Comparison of ENCODE assay signal across 18 mouse cellular contexts in the genomic region with DNA sequence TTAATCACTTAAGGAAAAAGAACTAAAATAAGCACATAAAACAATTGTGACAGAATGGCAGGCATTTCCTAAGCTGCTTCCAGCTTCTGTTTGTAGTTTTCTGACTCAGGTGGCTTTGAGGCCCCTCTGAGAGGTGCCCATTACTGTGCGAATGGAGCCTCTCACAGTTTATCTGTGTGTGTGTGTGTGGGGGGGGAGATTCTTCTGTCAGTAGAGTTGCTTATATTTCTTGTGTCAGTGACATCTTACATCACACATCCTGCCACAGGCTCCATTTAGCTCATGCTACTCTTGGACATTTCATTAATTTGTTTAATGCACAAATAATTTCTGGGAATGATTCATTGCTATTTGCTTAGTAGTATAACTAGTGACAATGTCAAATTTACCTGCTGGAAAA.
A peak's percentile ranks its signal among the peaks of the same experiment; 100 is the strongest.
DNase-seq lines count a peak whose midpoint lies in the region; ATAC-seq lines count a peak whose summit lies in the region.
"Had no signal": no experiment of that assay in that cellular context is flagged by ENCODE, and none has a peak within 500 bp of the region (broad histone marks: within the 10 kb centered on the region; RNA-seq: fewer than 3 reads in every experiment).

No protein-coding gene starts in this region.

- no peak for ATAC-seq in heart, embryonic 12.5 days (ENCODE audit: insufficient number of reproducible peaks, low FRiP score)
- ATAC-seq in limb, embryonic 15.5 days (ENCODE audit: insufficient number of reproducible peaks, low FRiP score, low TSS enrichment, low read depth) = no peak
- ATAC-seq in forebrain, embryonic 11.5 days (replicated peaks; ENCODE audit: low FRiP score) = no peak
- ATAC-seq: forebrain, embryonic 14.5 days; hindbrain, embryonic 16.5 days; inflammation-experienced regulatory T-cells, adult 6 months had no signal

- H3K4me1 ChIP-seq in heart, embryonic 12.5 days (replicated peaks) = peaks cover 41% of the 10 kb centered on the region
- H3K4me1 ChIP-seq in limb, embryonic 15.5 days = peaks cover 21% of the 10 kb centered on the region; the same call in 1 of the 2 replicates
- no peaks in the 10 kb centered on the region for H3K4me1 ChIP-seq in limb, embryonic 10.5 days
- H3K4me1 ChIP-seq in forebrain, embryonic 11.5 days (replicated peaks; ENCODE audit: control insufficient read depth, insufficient read depth, low read length) = no peaks in the 10 kb centered on the region
- H3K4me1 ChIP-seq: embryonic facial prominence, embryonic 10.5 days had no signal

- WGBS in heart, embryonic 12.5 days = 38% methylated on average over 1 of the region's 1 CpGs
- WGBS in limb, embryonic 15.5 days = 75% methylated on average over 1 of the region's 1 CpGs
- 83% methylated on average over 1 of the region's 1 CpGs for WGBS in limb, embryonic 10.5 days
- 94% methylated on average over 1 of the region's 1 CpGs for WGBS in forebrain, embryonic 11.5 days

- no peak overlapping the region for H3K4me2 ChIP-seq in heart, embryonic 12.5 days
- no peak overlapping the region for H3K4me2 ChIP-seq in limb, embryonic 15.5 days
- H3K4me2 ChIP-seq in forebrain, embryonic 11.5 days (ENCODE audit: low read depth, low read length, severe bottlenecking) = no peak overlapping the region
- H3K4me2 ChIP-seq: hindbrain, embryonic 12.5 days had no signal

- peaks cover 5% of the 10 kb centered on the region; the same call in 1 of the 2 replicates for H3K36me3 ChIP-seq in heart, embryonic 12.5 days
- H3K36me3 ChIP-seq in limb, embryonic 15.5 days = peaks cover 7% of the 10 kb centered on the region; the same call in 1 of the 2 replicates
- H3K36me3 ChIP-seq in limb, embryonic 10.5 days = peaks cover 15% of the 10 kb centered on the region
- no peaks in the 10 kb centered on the region for H3K36me3 ChIP-seq in forebrain, embryonic 11.5 days (ENCODE audit: control insufficient read depth, insufficient read depth, low read length)
- H3K36me3 ChIP-seq: hindbrain, embryonic 12.5 days had no signal

- intact Hi-C loops in heart, postnatal 25 days (cut with DNase I) = no loop called here

- DNase-seq in heart, postnatal 25 days (ENCODE audit: low spot score) = no peak
- no peak for DNase-seq in limb, embryonic 10.5 days (ENCODE audit: low spot score)
- DNase-seq in thymus, postnatal 14 days = peak; percentile 48
- DNase-seq in forebrain, embryonic 11.5 days (ENCODE audit: low spot score) = no peak
- DNase-seq: adrenal gland, adult 2 months; adrenal gland, postnatal 25 days; cerebellum, adult 18-20 months; cerebellum, postnatal 10 days; gastrocnemius, adult 2 months; gastrocnemius, postnatal 25 days; heart, postnatal 36 days had no signal

- H3K9ac ChIP-seq in heart, embryonic 12.5 days = no peak overlapping the region
- H3K9ac ChIP-seq in limb, embryonic 15.5 days = no peak overlapping the region
- H3K9ac ChIP-seq in forebrain, embryonic 11.5 days (ENCODE audit: low read length) = no peak overlapping the region
- H3K9ac ChIP-seq: hindbrain, embryonic 12.5 days had no signal

- H3K27me3 ChIP-seq in heart, embryonic 12.5 days (replicated peaks) = no peaks in the 10 kb centered on the region
- H3K27me3 ChIP-seq in limb, embryonic 15.5 days = no peaks in the 10 kb centered on the region
- H3K27me3 ChIP-seq in limb, embryonic 10.5 days (ENCODE audit: low read depth, poor library complexity, severe bottlenecking) = no peaks in the 10 kb centered on the region
- no peaks in the 10 kb centered on the region for H3K27me3 ChIP-seq in forebrain, embryonic 11.5 days (ENCODE audit: control insufficient read depth, insufficient read depth, low read length)
- H3K27me3 ChIP-seq: hindbrain, embryonic 12.5 days had no signal

- no peak overlapping the region for H3K4me3 ChIP-seq in heart, embryonic 12.5 days
- H3K4me3 ChIP-seq in limb, embryonic 15.5 days = no peak overlapping the region
- H3K4me3 ChIP-seq in limb, embryonic 10.5 days = no peak overlapping the region
- H3K4me3 ChIP-seq in forebrain, embryonic 11.5 days (ENCODE audit: low read depth, low read length) = no peak overlapping the region
- H3K4me3 ChIP-seq: embryonic facial prominence, embryonic 10.5 days; gastrocnemius, adult 2 months; hindbrain, embryonic 12.5 days had no signal

- peak overlapping the region; percentile 57; the same call in 1 of the 2 replicates for H3K27ac ChIP-seq in heart, embryonic 12.5 days (ENCODE audit: poor library complexity, severe bottlenecking)
- H3K27ac ChIP-seq in limb, embryonic 15.5 days = peak overlapping the region; percentile 5; the same call in 1 of the 2 replicates
- no peak overlapping the region for H3K27ac ChIP-seq in limb, embryonic 10.5 days
- H3K27ac ChIP-seq in forebrain, embryonic 11.5 days (ENCODE audit: low read depth, low read length) = no peak overlapping the region
- H3K27ac ChIP-seq: embryonic facial prominence, embryonic 10.5 days; gastrocnemius, adult 2 months; hindbrain, embryonic 12.5 days had no signal

- no peaks in the 10 kb centered on the region for H3K9me3 ChIP-seq in heart, embryonic 12.5 days (replicated peaks)
- no peaks in the 10 kb centered on the region for H3K9me3 ChIP-seq in limb, embryonic 15.5 days
- H3K9me3 ChIP-seq in limb, embryonic 10.5 days (replicated peaks) = no peaks in the 10 kb centered on the region
- H3K9me3 ChIP-seq in forebrain, embryonic 11.5 days (ENCODE audit: control insufficient read depth, low read length) = no peaks in the 10 kb centered on the region
- H3K9me3 ChIP-seq: embryonic facial prominence, embryonic 10.5 days; hindbrain, embryonic 12.5 days had no signal

Comparison
In these comparisons a context has a peak if more than half of its experiments do, and no peak if none do; other contexts are left out.
1. H3K27ac ChIP-seq: peak in heart, embryonic 12.5 days (single experiment) and limb, embryonic 15.5 days (single experiment); none in limb, embryonic 10.5 days (single experiment) and forebrain, embryonic 11.5 days (single experiment).